Mouse (Mus musculus) effector memory CD4-positive, alpha-beta T cell, adult 7 months (primary cell): ENCODE results near the gene Rell1. TPM values are rescaled to one million over a fixed set of nuclear protein-coding genes. Genes with fewer than 3 reads are reported as not detected.

Experiments
- polyA plus RNA-seq: library from polyadenylated mRNA; unstranded; fragments of 100-300 nt; shearing (Covaris generic); gene quantifications from one replicate; pipeline ENCODE4 v1.2.1, GENCODE M21; 2017

Gene Rell1
- 10.1 TPM for polyA plus RNA-seq

DNA sequence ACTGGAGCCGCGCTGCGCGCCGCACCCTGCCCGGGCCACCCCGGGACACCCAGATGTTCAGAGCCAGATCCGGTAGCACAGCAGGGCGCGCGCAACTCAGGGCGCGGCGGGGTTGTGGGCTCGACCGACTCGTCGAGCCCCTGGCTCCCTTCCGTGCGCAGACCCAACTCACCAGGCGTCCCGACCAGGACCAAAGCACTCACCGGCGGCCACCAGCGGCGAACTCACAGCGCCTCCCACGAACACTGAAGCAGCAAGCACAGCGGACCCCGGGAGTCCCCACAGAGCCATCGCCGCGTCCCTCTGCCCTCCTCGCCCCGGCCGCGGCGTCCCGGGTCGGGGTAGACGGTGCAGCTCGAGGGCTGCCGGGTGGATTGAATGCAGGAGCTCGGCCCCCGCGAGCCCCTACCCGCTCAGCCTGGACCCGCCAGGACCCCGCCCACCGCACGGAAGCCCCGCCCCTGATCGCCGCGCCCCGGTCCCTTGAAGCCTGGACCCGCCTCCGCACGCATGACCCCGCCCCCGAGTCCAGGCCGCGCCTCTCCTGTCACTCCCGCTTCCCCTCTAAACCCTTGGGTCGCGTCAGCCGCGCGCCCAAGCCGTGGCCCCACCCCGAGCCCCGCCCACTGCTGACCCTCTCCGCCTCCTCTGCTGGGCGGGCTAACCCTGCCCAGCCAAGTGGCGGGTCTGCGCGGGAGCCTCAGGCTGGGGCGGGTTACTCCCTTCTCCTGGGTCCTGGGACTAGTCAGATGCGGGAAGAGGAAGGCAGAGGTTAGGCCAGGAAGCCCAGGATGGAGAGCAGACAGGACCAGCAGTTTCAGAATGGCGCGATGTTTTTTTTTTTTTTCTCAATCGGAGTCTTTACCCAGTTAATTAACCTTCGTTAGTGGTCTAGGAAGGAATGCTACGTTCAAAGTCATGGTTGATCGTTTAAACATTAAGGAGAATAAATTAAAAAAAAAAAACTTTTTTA lies at the start of gene Rell1:
Gene Rell1 (minus strand): TSS at position 455 of the 973 bp plus-strand sequence.

Other genes starting within 250 kb of the Rell1 start
- not detected for gene 0610040J01Rik, start 156.5 kb downstream of the Rell1 start, polyA plus RNA-seq
- 21.5 TPM for gene Pgm2, start 124.1 kb upstream of the Rell1 start, polyA plus RNA-seq
- 79.1 TPM for gene Tbc1d1, start 187.4 kb upstream of the Rell1 start, polyA plus RNA-seq